24 mouse cellular contexts compared by ENCODE assay signal in the genomic region with DNA sequence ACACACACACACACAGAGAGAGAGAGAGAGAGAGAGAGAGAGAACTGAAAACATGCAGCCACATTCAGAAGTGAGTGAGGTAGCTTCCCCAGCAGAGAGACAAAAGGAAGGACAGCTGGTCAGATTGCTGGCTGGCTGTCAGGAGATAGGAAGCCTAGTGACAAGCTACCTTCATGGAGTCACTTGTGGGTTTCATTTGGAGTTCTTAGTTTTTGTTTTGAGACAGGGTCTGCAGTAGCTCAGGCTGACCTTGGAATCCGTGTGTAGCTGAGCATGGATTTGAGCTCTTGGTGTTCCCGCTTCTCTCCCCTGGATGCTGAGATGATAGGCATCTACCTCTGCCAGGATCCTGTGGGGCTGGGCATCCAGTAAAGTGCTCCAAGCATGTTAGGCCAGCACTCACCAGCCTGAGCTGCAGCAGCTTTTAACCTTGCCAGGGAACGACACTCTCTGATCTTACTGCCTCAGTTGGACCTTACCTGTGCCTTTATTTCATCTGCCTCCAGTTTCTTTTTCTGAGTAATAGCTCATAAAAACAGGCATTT. TPM values are rescaled to one million over a fixed set of nuclear protein-coding genes. Genes with fewer than 3 reads are reported as not detected.
A peak's percentile ranks its signal among the peaks of the same experiment; 100 is the strongest.
DNase-seq lines count a peak whose midpoint lies in the region; ATAC-seq and TF ChIP-seq lines count a peak whose summit lies in the region.
"Had no signal": no experiment of that assay in that cellular context is flagged by ENCODE, and none has a peak within 500 bp of the region (broad histone marks: within the 10 kb centered on the region; RNA-seq: fewer than 3 reads in every experiment).

No protein-coding gene starts in this region.

- H3K4me1 ChIP-seq in hindbrain, embryonic 10.5 days (replicated peaks), result 0 out of 2 replicates have a peak, but pooled peaks cover 12% of the 10 kb centered on the region
- no peaks in the 10 kb centered on the region; the same call in 1 of the 2 replicates for H3K4me1 ChIP-seq in hindbrain, postnatal 0 days (ENCODE audit: insufficient read depth, low read length)
- H3K4me1 ChIP-seq: embryonic facial prominence, embryonic 12.5 days had no signal

- peaks cover 98% of the 10 kb centered on the region for H3K36me3 ChIP-seq in hindbrain, embryonic 10.5 days
- peaks cover 56% of the 10 kb centered on the region for H3K36me3 ChIP-seq in hindbrain, postnatal 0 days (ENCODE audit: insufficient read depth, low read length)

- DNase-seq in cerebellum, adult 11-12 months, result peak; percentile 65
- no peak for DNase-seq in cerebellum, postnatal 4 days (ENCODE audit: low spot score in 2 of 2)
- DNase-seq in hindbrain, embryonic 10.5 days (ENCODE audit: low spot score), result no peak
- DNase-seq in hindbrain, postnatal 0 days (ENCODE audit: low spot score), result no peak
- DNase-seq in brain, adult 2 months (ENCODE audit: low read depth, low spot score), result peak; percentile 67
- peak; percentile 77 to 82 for DNase-seq in cerebellum, postnatal 10 days
- no peak for DNase-seq in urinary bladder, postnatal 4 days (ENCODE audit: low spot score in 2 of 2)
- no peak for DNase-seq in right cerebral cortex, postnatal 10 days (ENCODE audit: low spot score in 2 of 2)
- DNase-seq: adrenal gland, adult 8-10 months; adrenal gland, postnatal 36 days; B cell, adult 2 months; gastrocnemius, postnatal 25 days; heart, postnatal 36 days; kidney, adult 18-20 months had no signal

- no peak overlapping the region for H3K4me3 ChIP-seq in hindbrain, embryonic 10.5 days
- no peak overlapping the region for H3K4me3 ChIP-seq in hindbrain, postnatal 0 days (ENCODE audit: low read length)
- H3K4me3 ChIP-seq: embryonic facial prominence, embryonic 12.5 days; forebrain, embryonic 12.5 days; heart, embryonic 13.5 days; hindbrain, embryonic 12.5 days had no signal

- ATAC-seq in hindbrain, postnatal 0 days, result no peak
- ATAC-seq: CD4-positive, CD25-positive, alpha-beta regulatory T cell, adult 4 months; forebrain, embryonic 16.5 days had no signal

- peak overlapping the region; percentile 71 for H3K27ac ChIP-seq in hindbrain, embryonic 10.5 days
- H3K27ac ChIP-seq in hindbrain, postnatal 0 days, result no peak overlapping the region
- H3K27ac ChIP-seq: embryonic facial prominence, embryonic 12.5 days; heart, embryonic 13.5 days; hindbrain, embryonic 12.5 days had no signal

- no peaks in the 10 kb centered on the region for H3K9me3 ChIP-seq in hindbrain, embryonic 10.5 days
- H3K9me3 ChIP-seq in hindbrain, postnatal 0 days (ENCODE audit: low read length), result no peaks in the 10 kb centered on the region
- H3K9me3 ChIP-seq: embryonic facial prominence, embryonic 12.5 days; forebrain, embryonic 12.5 days; G1E; heart, embryonic 13.5 days; hindbrain, embryonic 12.5 days had no signal

- H3K4me2 ChIP-seq in hindbrain, postnatal 0 days (ENCODE audit: low read depth, low read length), result no peak overlapping the region
- H3K4me2 ChIP-seq: embryonic facial prominence, embryonic 12.5 days; forebrain, embryonic 12.5 days; heart, embryonic 13.5 days; hindbrain, embryonic 12.5 days had no signal

- no peak overlapping the region for H3K9ac ChIP-seq in hindbrain, postnatal 0 days (replicated peaks; ENCODE audit: low read length)
- H3K9ac ChIP-seq: embryonic facial prominence, embryonic 12.5 days; forebrain, embryonic 12.5 days; heart, embryonic 13.5 days; hindbrain, embryonic 12.5 days had no signal

- H3K27me3 ChIP-seq in hindbrain, embryonic 10.5 days (ENCODE audit: insufficient read depth, poor library complexity, severe bottlenecking), result no peaks in the 10 kb centered on the region
- H3K27me3 ChIP-seq in hindbrain, postnatal 0 days (ENCODE audit: insufficient read depth, low read length), result no peaks in the 10 kb centered on the region
- H3K27me3 ChIP-seq: embryonic facial prominence, embryonic 12.5 days; forebrain, embryonic 12.5 days; heart, embryonic 13.5 days; hindbrain, embryonic 12.5 days had no signal

- no peak for TF ChIP-seq CTCF in hindbrain, postnatal 0 days (IDR thresholded peaks at IDR 0.05; ENCODE audit: low read depth)

- 91% methylated on average over 3 of the region's 3 CpGs for WGBS in hindbrain, embryonic 10.5 days
- 75% methylated on average over 3 of the region's 3 CpGs for WGBS in hindbrain, postnatal 0 days

RNA-seq across cellular contexts. Expression of gene Cipc, which starts 14.0 kb away (rescaled TPM):
- polyA plus RNA-seq in hindbrain, embryonic 10.5 days (2016; fragmentation: Nextera tagmentation; extraction: Ambion mirVana), result 33.9 and 35.2 TPM in 2 replicates
- 51.1 and 55.6 TPM in 2 replicates for total RNA-seq in hindbrain, postnatal 0 days (2014; rRNA removed)
- polyA plus RNA-seq in hindbrain, postnatal 0 days (2015; fragmentation: Nextera tagmentation; extraction: Ambion mirVana), result 27.6 and 29.6 TPM in 2 replicates

RNA-seq across cellular contexts. Expression of gene Zdhhc22, which starts 29.4 kb away (rescaled TPM):
- 0.14 and 0.75 TPM in 2 replicates for polyA plus RNA-seq in hindbrain, embryonic 10.5 days (2016; fragmentation: Nextera tagmentation; extraction: Ambion mirVana)
- total RNA-seq in hindbrain, postnatal 0 days (2014; rRNA removed), result 38.6 and 39.4 TPM in 2 replicates
- polyA plus RNA-seq in hindbrain, postnatal 0 days (2015; fragmentation: Nextera tagmentation; extraction: Ambion mirVana), result 21.8 and 25.2 TPM in 2 replicates
- total RNA-seq: gastrocnemius, adult 18-20 months; gastrocnemius, postnatal 25 days; granulocyte monocyte progenitor cell, adult 5-6 weeks; heart, postnatal 36 days had no signal
- polyA plus RNA-seq: G1E; heart, postnatal 0 days had no signal

Comparison
In these comparisons a context has a peak if more than half of its experiments do, and no peak if none do; other contexts are left out.
1. DNase-seq: peak in cerebellum, adult 11-12 months (single experiment), brain, adult 2 months (single experiment) and cerebellum, postnatal 10 days (2 of 2); none in cerebellum, postnatal 4 days (0 of 2), hindbrain, embryonic 10.5 days (single experiment), hindbrain, postnatal 0 days (single experiment), urinary bladder, postnatal 4 days (0 of 2) and right cerebral cortex, postnatal 10 days (0 of 2).
2. RNA of gene Zdhhc22, which starts 29.4 kb away (polyA plus RNA-seq): 21.8 to 25.2 TPM in hindbrain, postnatal 0 days; 0.14 to 0.75 TPM in hindbrain, embryonic 10.5 days; every median in the first group is over 10 times any median in the second.